Mouse (Mus musculus): ENCODE results near the gene Klrb1f.
"Not testable (repeated sequence)": the region's sequence is repeated elsewhere in the genome, so short reads cannot be mapped to it uniquely, and the experiment has no call there.

Klrb1f gene

GRCm38 (mm10) chr6:129045601-129046000 is at the start of gene Klrb1f:
Gene Klrb1f, plus strand, starts transcription at chr6:129045901.
- DNase-seq (ENCODE audit: low read depth, low spot score), result no peak

DNA sequence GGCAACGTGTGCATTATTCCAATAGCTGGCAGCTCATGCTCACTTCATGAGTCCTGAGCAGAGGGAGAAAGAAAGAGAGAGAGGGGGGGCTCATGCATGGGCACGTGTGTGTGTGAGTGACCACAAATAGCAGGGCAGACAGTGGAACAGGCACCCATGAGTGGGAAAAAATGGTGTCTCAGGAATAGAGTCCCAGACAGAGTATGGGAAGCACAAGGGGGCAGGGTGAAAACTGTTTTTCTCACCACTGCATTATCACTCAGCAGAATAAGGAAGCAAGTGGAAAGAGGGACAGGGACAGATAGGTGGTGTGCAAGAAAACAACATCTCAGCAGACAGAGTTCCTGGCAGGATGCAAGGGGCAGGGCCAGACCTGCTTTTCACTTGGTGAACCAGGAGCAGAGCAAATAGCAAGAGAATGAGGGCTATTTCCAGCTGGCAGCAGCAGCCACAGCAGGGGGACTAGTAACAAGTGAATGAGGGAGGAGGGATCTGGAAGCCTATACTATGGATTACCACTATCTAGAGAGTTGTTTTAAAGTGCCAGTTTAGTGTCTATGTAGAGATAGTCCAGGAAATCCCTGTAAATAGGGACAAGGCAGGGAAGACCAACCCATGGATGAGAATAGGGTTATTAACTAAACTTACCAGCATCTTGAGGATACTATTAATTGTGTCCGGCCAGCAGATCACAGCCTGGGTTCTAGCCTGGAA is 49.5 kb upstream of the Klrb1f start:
- no peak for DNase-seq (ENCODE audit: low read depth, low spot score)

GRCm38 (mm10) chr6:128996768-128997442 is 48.8 kb upstream of the Klrb1f start:
- no peak for DNase-seq (ENCODE audit: low read depth, low spot score)

- no peak for DNase-seq (ENCODE audit: low read depth, low spot score)
These were observed 44.3 kb upstream of the Klrb1f start for GRCm38 (mm10) chr6:129001392-129001791.

DNA sequence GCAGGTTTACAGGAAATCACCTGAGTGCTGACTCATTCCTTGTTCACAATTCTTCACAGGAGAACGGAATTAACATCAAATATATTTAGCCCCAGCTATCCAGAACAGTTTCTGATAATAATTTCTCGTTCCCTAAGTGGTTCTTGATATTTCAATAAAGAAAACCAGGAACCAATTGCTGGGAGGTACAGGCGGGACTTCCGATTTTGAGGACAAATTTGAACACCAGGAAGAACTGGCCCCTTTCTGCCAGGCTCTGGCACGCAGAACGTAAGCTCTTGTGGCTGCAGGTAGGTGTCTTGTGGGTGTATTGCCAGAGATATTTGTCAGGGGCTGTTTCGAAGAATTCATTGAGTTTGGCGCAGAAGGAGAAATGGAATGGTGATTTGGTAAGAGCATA is 37.1 kb upstream of the Klrb1f start:
- DNase-seq (ENCODE audit: low read depth, low spot score), result no peak

DNA sequence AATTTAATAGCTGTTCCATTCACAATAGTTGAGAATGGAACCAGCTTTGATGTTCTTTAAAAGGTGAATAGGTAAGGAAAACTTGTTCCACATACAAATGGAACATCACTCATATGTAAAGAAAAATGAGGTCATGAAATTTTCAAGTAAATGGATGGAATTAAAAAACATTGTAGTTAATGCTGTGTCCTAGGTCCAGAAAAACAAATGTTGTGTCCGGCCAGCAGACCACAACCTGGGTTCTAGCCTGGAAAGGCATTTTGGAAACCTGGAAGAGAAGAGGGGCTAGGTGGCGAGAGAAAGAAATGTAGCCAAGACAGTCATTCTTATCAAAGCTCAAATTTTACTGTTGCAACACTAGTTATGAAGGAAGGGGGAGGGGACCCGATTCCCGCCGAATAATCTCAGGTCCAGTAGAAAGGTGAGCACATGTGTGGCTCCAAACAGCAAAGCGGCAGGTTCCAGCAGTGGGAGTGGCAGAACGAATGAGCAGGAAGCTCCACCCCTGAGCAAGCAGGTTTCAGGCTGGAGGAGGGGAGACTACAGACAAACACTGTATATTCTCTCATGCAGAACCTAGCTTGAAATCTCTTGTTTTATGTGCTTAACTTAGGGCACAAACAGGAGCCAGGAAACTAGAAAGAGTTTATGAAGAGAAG is 35.7 kb upstream of the Klrb1f start:
- not testable (repeated sequence) for DNase-seq (ENCODE audit: low read depth, low spot score)

DNA sequence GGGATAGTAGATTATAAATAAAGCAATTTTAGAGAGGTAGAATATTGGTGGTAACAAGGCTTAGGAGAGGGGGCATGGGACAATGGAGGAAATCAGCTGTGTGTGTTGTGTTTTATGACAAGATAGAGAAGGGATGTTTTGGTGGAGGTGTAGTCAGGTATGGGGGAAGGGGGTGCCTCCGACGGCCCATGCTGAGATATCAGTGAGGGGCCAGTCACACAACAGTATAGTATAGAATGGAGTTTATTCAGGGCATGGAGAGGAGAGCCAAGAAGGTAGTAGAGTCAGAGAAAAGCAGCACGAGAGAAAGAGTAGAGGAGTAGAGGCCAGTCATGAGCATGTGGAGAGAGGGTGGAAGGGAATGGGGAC is 35.2 kb upstream of the Klrb1f start:
- DNase-seq (ENCODE audit: low read depth, low spot score), result no peak

- not testable (repeated sequence) for DNase-seq (ENCODE audit: low read depth, low spot score)
These were observed 33.7 kb upstream of the Klrb1f start for GRCm38 (mm10) chr6:129012012-129012411.

DNA sequence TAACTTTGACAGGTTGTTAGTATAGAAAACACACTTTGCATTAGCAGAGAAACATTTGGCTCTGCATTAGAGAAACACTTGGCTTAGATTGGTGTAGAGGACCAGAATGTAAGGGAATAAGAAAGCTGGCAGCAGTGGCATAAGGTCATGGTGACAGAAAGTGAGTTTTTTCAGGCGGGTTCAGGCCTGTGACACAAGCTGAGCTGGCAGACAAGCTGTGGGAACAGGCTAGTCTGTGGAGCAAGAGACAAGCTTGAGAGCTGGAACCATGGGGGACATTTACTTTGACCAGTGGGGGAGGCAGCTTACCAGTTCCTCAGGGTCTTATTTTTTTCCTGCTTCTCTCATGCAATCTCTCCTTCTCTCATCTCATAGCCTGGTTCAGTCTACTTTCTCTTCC is 32.7 kb upstream of the Klrb1f start:
- DNase-seq (ENCODE audit: low read depth, low spot score), result no peak

- DNase-seq (ENCODE audit: low read depth, low spot score), result no peak
These were observed 31.9 kb upstream of the Klrb1f start for GRCm38 (mm10) chr6:129013762-129014276.

GRCm38 (mm10) chr6:129014399-129014798 is 31.3 kb upstream of the Klrb1f start:
- DNase-seq (ENCODE audit: low read depth, low spot score), result no peak

DNA sequence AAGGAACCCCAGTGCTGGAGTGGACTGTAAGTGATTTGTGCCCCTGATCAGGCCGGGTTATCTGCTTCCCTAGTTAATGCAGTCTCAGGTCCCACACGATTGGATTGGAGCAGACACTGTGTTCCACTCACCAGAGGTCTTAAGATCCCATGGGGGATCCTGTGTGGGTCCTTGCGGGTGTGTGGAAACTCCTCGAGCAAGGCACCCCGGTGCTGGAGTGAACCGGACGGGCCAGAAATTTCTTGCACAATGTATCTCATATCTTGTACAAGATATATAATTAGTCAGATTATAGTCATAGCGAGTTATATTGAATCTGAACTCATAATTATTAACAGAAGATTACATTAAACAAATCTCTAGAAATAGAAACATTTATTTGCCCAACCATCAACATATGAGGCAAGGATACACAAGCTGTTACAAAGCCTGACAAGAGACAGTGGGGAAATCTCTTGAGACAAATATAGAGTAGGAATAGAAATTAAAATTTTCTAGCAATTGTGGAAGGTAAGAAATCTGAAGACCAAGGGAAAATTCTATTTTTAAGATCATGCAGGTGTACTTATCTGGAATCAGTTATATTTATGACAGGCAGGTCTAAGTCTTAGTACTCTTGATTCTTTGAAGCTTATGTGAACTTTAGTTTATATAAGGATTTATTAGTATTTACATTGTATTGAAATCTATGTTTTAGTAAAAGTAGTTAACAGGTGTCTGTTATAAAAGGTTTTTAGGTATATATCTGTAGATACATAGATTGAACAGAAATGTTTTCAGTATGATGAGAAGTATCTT is 18.1 kb upstream of the Klrb1f start:
- no peak for DNase-seq (ENCODE audit: low read depth, low spot score)

- no peak for DNase-seq (ENCODE audit: low read depth, low spot score)
These were observed 15.4 kb upstream of the Klrb1f start for GRCm38 (mm10) chr6:129030175-129030824.

DNA sequence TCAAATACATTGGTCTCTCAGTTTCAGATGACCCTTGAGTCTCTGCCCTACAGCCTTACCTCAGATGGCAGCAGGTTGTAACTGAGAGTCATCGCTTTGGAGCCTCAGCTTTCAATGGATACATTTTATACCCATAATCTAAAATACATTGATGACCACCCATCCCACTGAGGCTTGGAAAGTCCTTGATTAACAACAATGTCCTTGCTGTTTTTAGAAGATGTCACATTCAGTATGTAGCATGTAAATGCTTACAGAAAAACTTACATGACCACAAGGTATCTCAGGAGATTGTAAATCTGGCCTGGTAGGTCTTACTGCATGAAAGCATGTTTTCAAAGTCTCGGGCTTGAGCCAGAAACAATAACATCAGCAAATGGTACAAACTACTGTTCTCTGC is 14.7 kb upstream of the Klrb1f start:
- no peak for DNase-seq (ENCODE audit: low read depth, low spot score)

- no peak for DNase-seq (ENCODE audit: low read depth, low spot score)
These were observed 12.3 kb upstream of the Klrb1f start for GRCm38 (mm10) chr6:129033397-129033796.

DNA sequence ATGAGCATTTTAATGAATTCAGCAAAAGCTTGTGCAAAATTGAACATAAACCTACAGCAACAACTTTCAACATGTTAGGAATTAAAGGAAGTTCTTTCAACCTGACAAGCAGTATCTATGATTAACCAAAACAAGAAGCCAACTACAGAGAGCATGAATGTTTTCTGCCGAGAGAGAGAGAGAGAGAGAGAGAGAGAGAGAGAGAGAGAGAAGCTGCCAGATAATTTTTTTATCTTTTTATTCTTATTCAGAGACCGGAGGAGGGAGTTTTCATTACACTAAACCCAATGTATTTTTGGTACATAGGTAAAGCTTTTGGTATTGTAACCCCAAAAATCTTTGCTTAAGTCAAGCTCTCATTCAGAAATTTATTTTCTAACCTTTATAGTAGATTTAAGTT is 10.7 kb upstream of the Klrb1f start:
- no peak for DNase-seq (ENCODE audit: low read depth, low spot score)

DNA sequence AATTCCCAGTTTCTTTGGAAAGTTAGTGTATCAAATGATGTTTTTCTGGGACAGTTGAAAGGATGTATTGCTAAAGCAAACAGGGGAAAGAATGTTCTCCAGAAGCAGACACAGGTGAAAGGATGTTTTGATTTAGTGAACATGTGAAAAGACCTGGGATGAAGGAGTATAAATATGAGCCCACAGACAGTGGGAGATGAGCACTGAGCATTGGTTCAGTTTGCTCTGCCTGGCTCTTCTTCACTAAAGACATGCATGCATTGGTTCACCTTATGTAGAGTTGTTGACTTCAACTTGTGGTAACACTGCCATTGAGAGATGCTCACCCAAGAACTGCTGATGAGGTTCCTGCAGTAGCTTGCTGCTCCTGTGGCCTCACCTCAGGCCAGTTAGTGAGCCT is 9.4 kb upstream of the Klrb1f start:
- no peak for DNase-seq (ENCODE audit: low read depth, low spot score)

DNA sequence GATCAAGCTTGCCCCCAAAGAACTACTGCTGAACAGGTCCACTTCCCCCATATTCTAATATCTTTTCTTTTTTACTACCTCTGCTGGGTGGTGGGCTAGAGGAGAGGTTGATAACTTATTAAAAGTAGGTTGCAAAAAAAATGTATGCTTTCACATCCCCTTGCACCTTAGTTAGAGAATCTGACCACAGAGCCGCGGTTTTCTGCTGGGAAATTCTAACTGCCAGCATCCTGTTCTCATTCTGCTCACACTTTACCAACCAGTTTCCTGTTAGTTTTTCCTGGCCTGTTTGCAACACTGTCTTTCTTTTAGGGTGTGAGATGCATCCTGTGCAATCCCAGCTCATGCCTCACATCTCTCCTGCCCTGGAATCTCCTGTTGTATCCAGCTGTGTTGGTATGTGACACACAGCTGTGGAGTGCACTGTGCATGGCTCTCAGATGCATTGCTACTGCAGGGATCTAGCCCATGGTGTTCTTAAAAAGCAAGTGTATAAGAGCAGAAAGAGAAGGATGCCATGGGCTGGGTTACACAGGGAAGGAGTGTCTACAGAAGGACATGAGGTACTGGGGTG is 8.7 kb upstream of the Klrb1f start:
- no peak for DNase-seq (ENCODE audit: low read depth, low spot score)

DNA sequence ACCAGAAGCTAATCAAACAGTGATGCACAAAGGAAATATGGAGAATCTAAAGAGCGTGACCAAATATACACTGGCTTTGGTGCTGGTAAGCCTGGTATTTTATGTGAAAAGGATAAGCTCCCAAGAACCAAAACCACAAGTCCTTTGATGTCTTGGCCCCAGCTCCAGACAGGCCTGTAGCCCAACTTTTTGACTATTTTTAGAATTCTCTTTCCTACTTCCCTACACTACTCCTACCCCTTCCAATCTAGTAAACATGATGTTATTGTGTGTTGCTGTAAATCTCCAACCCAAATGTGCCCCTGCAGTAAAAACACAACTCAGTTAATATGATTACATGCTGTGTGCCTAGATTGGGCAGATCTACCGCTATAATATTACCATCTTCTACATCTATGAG is 4.2 kb upstream of the Klrb1f start:
- no peak for DNase-seq (ENCODE audit: low read depth, low spot score)

DNA sequence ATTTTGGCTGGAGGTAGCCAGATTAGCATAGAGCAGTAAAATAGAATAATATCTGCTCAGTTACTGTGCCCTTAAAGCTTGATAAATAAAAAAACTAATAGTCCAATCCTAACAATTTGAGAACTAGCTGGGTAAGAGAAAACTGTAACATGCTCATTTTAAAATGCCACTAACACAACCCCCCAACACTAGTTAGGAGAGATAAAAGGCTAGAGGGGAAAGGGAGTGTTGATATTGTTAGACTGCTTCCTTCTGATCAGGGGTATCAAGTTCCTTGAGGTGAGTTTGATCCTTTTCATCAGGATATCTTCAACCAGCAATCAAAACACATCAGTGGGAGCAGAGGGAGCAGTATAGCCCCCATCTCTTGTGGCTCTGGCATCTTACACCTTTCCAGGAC is 3.2 kb upstream of the Klrb1f start:
- no peak for DNase-seq (ENCODE audit: low read depth, low spot score)

- no peak for DNase-seq (ENCODE audit: low read depth, low spot score)
These were observed 2.7 kb downstream of the Klrb1f start for GRCm38 (mm10) chr6:129048381-129048780.

Data from retina, adult 2 months (tissue).